Mouse (Mus musculus) retina, postnatal 7 days (tissue): ENCODE measurements at regions not wholly inside any gene's neighbourhood (a gene's known extent, or its start where the extent isn't known, plus 50 kb on each side); places are given as distances from the start of the nearest gene placed in this dataset.

Source experiments
- DNase-seq: peaks from one replicate; pipeline ENCODE4 v3.0.0-alpha.2; 2012; ENCODE audit warnings: low read depth, low spot score

GRCm38 (mm10) chr2:174848981-174849681 lies 88.7 kb downstream of the Edn3 start:
- no peak for DNase-seq

GRCm38 (mm10) chr2:174850860-174851259 lies 90.4 kb downstream of the Edn3 start:
- no peak for DNase-seq

GRCm38 (mm10) chr2:174851525-174852330 lies 91.3 kb downstream of the Edn3 start:
- no peak for DNase-seq

- DNase-seq: no peak
Observed at GRCm38 (mm10) chr2:174853786-174854185, 93.4 kb downstream of the Edn3 start.

- no peak for DNase-seq
Observed at GRCm38 (mm10) chr2:174855548-174855947, 95.1 kb downstream of the Edn3 start.

- no peak for DNase-seq
Observed at GRCm38 (mm10) chr2:174856135-174856534, 95.7 kb downstream of the Edn3 start.

- DNase-seq: peak; percentile 48
Observed at GRCm38 (mm10) chr2:174858011-174858834, 97.8 kb downstream of the Edn3 start.

GRCm38 (mm10) chr2:174858835-174859215 lies 98.4 kb downstream of the Edn3 start:
- DNase-seq: no peak

GRCm38 (mm10) chr2:174859533-174859932 lies 99.1 kb downstream of the Edn3 start:
- no peak for DNase-seq

- no peak for DNase-seq
Observed at GRCm38 (mm10) chr2:174864657-174865056, 104.2 kb downstream of the Edn3 start.

GRCm38 (mm10) chr2:174866546-174866945 lies 106.1 kb downstream of the Edn3 start:
- DNase-seq: no peak

GRCm38 (mm10) chr2:174867397-174867796 lies 107.0 kb downstream of the Edn3 start:
- no peak for DNase-seq

GRCm38 (mm10) chr2:174868186-174868585 lies 107.8 kb downstream of the Edn3 start:
- DNase-seq: no peak

- no peak for DNase-seq
Observed at GRCm38 (mm10) chr2:174868743-174869369, 108.4 kb downstream of the Edn3 start.

- DNase-seq: no peak
Observed at GRCm38 (mm10) chr2:174870284-174870683, 109.9 kb downstream of the Edn3 start.

GRCm38 (mm10) chr2:174871225-174871624 lies 110.8 kb downstream of the Edn3 start:
- no peak for DNase-seq

GRCm38 (mm10) chr2:174871844-174872243 lies 111.4 kb downstream of the Edn3 start:
- no peak for DNase-seq

GRCm38 (mm10) chr2:174876886-174877285 lies 116.5 kb downstream of the Edn3 start:
- DNase-seq: no peak

- DNase-seq: no peak
Observed at GRCm38 (mm10) chr2:174878979-174879378, 118.6 kb downstream of the Edn3 start.

- no peak for DNase-seq
Observed at GRCm38 (mm10) chr2:174880659-174881058, 120.2 kb downstream of the Edn3 start.
